Mouse (Mus musculus): ENCODE measurements around the gene Alg6.

Gene Alg6

GRCm38 (mm10) chr4:99714904-99715782 is at the start of gene Alg6:
TSS of gene Alg6 (plus strand) at chr4:99715664.
- peak; percentile 95 to 96 for DNase-seq (ENCODE audit: low spot score in 2 of 2)

- no peak for DNase-seq (ENCODE audit: low spot score in 2 of 2)
These were observed 45.1 kb upstream of the Alg6 start for GRCm38 (mm10) chr4:99670203-99670851.

- no peak for DNase-seq (ENCODE audit: low spot score in 2 of 2)
These were observed 40.3 kb upstream of the Alg6 start for GRCm38 (mm10) chr4:99675191-99675590.

DNA sequence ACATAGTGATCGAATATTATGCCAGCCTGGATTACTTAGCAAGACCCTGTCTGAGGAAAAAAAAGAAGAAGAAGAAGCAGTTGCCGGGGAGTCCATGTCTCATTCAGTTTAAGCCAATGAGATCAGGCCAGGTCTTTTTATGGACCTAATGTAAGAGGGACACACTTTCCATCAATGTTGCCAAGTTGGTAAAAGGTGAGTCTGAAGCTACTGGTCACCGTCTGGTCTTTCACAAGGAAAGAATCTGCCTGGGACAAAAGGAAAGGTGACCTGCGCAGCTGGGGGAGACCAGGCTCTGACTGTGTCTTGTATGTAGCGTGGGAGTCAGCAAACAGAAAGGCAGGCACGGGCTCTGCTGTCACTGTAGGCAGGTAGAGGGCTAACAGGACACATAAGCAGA is 31.5 kb upstream of the Alg6 start:
- DNase-seq (ENCODE audit: low spot score in 2 of 2): no peak

GRCm38 (mm10) chr4:99686308-99686707 is 29.2 kb upstream of the Alg6 start:
- no peak for DNase-seq (ENCODE audit: low spot score in 2 of 2)

GRCm38 (mm10) chr4:99712583-99713183 is 2.8 kb upstream of the Alg6 start:
- DNase-seq (ENCODE audit: low spot score in 2 of 2): no peak

DNA sequence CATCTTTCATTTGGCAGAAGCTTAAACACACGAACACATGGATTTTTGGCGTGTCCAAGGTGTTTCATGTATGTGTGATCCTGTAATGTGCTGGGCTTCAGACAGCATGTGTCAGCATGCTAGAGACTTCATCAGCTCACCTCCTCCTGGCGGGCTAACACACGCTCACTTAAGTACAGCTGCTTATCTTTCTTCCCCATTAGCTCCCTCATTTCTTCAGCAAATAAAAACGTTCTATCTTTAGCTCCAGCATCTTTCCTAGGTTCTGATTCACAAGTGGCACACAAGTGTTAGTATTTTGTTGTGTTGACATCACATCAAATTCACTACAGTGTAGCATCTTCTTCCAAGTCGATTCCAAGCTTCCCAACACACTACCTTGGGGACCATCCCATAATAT is 1.5 kb upstream of the Alg6 start:
- DNase-seq (ENCODE audit: low spot score in 2 of 2): no peak

GRCm38 (mm10) chr4:99715783-99716416 is 436 bp downstream of the Alg6 start:
- no peak for DNase-seq (ENCODE audit: low spot score in 2 of 2)

DNA sequence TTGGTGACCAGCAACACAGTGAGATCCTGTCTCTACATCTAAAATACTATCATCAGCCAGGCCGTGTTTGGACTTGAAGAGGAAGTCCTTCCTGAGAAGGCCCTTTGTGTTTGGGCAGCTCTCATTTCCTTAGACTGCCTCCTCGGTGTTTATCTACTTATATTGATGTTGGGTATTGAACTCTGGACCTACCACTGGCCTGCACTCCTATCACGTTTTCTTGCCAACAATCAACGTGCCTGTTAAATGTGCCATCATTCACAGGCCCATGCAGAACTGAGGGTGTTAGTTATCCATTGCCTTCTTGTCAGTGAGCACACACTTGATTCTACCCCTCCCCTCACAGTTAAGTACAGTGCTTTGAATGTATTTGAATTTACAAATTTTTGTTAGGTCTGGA is 2.4 kb downstream of the Alg6 start:
- no peak for DNase-seq (ENCODE audit: low spot score in 2 of 2)

DNA sequence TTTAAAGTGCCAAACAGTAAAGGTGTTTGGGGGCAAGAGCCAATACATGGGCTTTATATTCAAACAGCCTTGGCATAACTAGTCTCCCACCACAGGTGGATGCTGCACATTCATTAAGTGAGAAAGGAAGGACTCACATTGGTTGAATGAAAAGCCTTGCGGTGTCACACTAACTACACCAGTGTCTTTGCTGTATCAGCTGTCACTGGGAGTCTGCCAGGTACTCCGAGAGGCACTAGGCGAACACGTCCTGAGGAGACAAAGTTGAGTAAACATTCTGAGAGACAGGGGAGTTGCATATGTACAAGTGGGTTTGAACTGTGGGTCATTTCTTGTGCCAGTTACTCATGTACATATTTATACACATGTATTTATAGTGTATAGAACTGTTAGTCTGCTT is 8.9 kb downstream of the Alg6 start:
- no peak for DNase-seq (ENCODE audit: low spot score in 2 of 2)

DNA sequence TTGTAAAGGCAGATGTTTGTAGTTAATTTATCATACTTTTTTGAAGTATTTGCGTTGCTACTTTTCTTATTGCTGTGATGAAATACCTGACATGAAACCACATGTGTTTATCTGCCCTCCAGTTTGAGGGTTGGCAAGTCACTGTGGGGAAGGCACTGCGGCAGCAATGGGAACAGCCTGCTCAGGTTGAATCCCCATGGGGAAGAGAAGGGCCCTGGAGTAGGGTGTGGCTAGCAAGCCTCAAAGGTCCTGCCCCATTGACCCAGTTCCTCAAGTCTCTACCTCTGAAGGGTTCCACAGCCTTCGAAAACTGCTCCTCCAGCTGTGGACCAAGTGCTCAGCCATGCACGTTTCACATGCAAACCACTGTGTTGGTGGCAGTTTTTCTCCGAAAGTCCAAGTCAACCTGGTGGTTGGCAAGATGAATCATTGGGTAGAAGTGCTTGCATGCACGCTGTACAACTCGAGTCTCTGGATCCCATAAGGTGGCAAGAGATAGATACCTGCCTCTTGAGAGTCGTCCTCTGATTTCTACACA is 10.5 kb downstream of the Alg6 start:
- no peak for DNase-seq (ENCODE audit: low spot score in 2 of 2)

DNA sequence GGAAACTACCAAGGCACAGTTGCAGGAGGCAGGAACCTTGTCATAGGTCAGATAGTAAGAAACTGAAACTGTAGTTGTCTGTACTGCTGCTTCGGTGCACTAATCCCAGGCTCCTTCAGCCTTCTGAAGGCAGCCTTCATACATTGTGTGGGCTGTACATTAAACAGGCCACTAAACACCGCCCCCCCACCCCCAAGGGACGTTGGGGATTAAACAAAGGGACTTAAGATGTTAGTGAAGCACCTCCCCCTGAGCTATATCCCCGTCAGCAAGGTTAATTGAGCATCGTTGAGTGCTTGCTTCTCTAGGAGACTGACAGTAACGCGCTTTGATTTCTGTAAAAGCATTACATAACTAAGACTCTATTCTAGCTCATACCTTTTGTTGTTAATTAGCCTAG is 24.4 kb downstream of the Alg6 start:
- no peak for DNase-seq (ENCODE audit: low spot score in 2 of 2)

- DNase-seq (ENCODE audit: low spot score in 2 of 2): no peak
These were observed 37.0 kb downstream of the Alg6 start for GRCm38 (mm10) chr4:99752426-99752825.

GRCm38 (mm10) chr4:99766303-99766702 is 50.8 kb downstream of the Alg6 start:
- no peak for DNase-seq (ENCODE audit: low spot score in 2 of 2)

GRCm38 (mm10) chr4:99766753-99767152 is 51.3 kb downstream of the Alg6 start:
- DNase-seq (ENCODE audit: low spot score in 2 of 2): peak in 1 of 2 experiments; percentile 8

DNA sequence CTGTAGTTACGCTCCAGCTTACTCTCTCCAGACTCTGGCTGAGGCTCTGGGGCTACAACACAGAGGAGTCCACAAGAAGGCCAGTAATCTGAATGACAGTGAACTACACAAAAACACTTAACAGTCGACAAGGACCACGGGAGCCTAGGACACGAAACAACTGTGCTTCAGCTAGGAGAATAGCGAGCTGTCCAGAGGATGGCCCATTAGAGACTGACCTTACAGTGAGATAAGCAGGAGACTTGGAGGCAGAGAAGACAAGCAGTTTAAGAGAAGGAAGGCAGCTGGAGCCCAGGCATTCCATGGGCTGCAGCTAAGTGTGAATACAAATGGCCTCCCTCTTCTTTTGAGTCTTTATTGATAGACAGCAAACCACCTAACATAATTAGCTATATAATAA is 55.1 kb downstream of the Alg6 start:
- no peak for DNase-seq (ENCODE audit: low spot score in 2 of 2)

DNA sequence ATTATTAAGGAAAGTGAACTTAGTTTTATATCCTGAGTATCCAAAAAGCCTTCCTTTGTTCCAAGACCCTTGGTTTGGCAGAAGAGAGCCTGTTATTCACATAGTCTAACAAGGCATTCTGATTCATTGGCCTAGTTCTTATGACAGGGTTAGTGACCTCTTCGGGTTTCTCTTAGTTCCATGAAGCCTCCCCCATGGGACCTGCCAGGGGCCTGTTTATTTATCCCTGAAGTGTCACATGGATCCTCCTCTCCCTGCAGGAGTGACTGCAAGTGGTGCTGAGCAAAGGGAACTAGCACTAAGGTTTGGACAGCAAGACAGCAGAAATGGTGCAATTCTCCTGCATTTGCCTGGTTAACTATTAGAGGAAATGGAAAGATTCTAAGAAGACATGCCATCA is 57.6 kb downstream of the Alg6 start:
- DNase-seq (ENCODE audit: low spot score in 2 of 2): no peak

GRCm38 (mm10) chr4:99792365-99792764 is 76.9 kb downstream of the Alg6 start:
- DNase-seq (ENCODE audit: low spot score in 2 of 2): no peak

Measured in frontal cortex, postnatal 36 days (tissue).